Mouse (Mus musculus): Measurements from ENCODE around the gene Acap1.

GRCm38 (mm10) chr11:69912716-69913530, 17.6 kb upstream of the Acap1 start:
- TF ChIP-seq CTCF (IDR thresholded peaks at IDR 0.05; ENCODE audit: low read depth) (no peak), EP300 (optimal IDR thresholded peaks at IDR 0.05) (no peak)

Measured in stomach, postnatal 0 days (tissue).